Mouse (Mus musculus): ENCODE results near the gene Opcml.

Opcml gene

GRCm38 (mm10) chr9:28261078-28261753 is 470.6 kb downstream of the Opcml start:
- DNase-seq, result peak; percentile 77 to 79

GRCm38 (mm10) chr9:28262021-28262420 is 471.4 kb downstream of the Opcml start:
- DNase-seq, result no peak

- DNase-seq, result no peak
These were observed 472.3 kb downstream of the Opcml start for GRCm38 (mm10) chr9:28262896-28263295.

- no peak for DNase-seq
These were observed 474.2 kb downstream of the Opcml start for GRCm38 (mm10) chr9:28264761-28265160.

GRCm38 (mm10) chr9:28273816-28274215 is 483.2 kb downstream of the Opcml start:
- DNase-seq, result no peak

- no peak for DNase-seq
These were observed 488.0 kb downstream of the Opcml start for GRCm38 (mm10) chr9:28278555-28278954.

GRCm38 (mm10) chr9:28281025-28281424 is 490.4 kb downstream of the Opcml start:
- no peak for DNase-seq

- no peak for DNase-seq
These were observed 491.0 kb downstream of the Opcml start for GRCm38 (mm10) chr9:28281571-28281970.

- no peak for DNase-seq
These were observed 494.4 kb downstream of the Opcml start for GRCm38 (mm10) chr9:28285016-28285415.

GRCm38 (mm10) chr9:28286384-28286783 is 495.8 kb downstream of the Opcml start:
- no peak for DNase-seq

- no peak for DNase-seq
These were observed 496.9 kb downstream of the Opcml start for GRCm38 (mm10) chr9:28287485-28287884.

- DNase-seq, result no peak
These were observed 499.2 kb downstream of the Opcml start for GRCm38 (mm10) chr9:28289696-28290330.

- DNase-seq, result no peak
These were observed 513.1 kb downstream of the Opcml start for GRCm38 (mm10) chr9:28303659-28304058.

- no peak for DNase-seq
These were observed 516.0 kb downstream of the Opcml start for GRCm38 (mm10) chr9:28306364-28307121.

- no peak for DNase-seq
These were observed 516.5 kb downstream of the Opcml start for GRCm38 (mm10) chr9:28307122-28307430.

GRCm38 (mm10) chr9:28307481-28308050 is 517.0 kb downstream of the Opcml start:
- no peak for DNase-seq

GRCm38 (mm10) chr9:28317881-28318280 is 527.3 kb downstream of the Opcml start:
- no peak for DNase-seq

- DNase-seq, result no peak
These were observed 528.6 kb downstream of the Opcml start for GRCm38 (mm10) chr9:28319021-28319755.

GRCm38 (mm10) chr9:28319802-28320201 is 529.2 kb downstream of the Opcml start:
- DNase-seq, result no peak

GRCm38 (mm10) chr9:28327985-28328384 is 537.4 kb downstream of the Opcml start:
- no peak for DNase-seq

GRCm38 (mm10) chr9:28328434-28328833 is 537.9 kb downstream of the Opcml start:
- DNase-seq, result no peak

GRCm38 (mm10) chr9:28329477-28329876 is 538.9 kb downstream of the Opcml start:
- no peak for DNase-seq
